Mouse (Mus musculus) heart, embryonic 12.5 days (tissue): ENCODE data around the gene Glipr2. TPM values are rescaled to one million over a fixed set of nuclear protein-coding genes. Genes with fewer than 3 reads are reported as not detected.

Experiments
- ATAC-seq: fragments of 200-750 bp; cut with Nextera tagmentation; 2 replicates; pipeline ENCODE4 v1.8.0; 2017; ENCODE audit warnings: moderate TSS enrichment, moderate library complexity; ENCODE audit not compliant: insufficient number of reproducible peaks, low FRiP score
- H3K27ac ChIP-seq: fragments of 300-500 bp; sonication (generic); 2 replicates; pipeline ENCODE4 v1.5.1; 2016; ENCODE audit warnings: mild to moderate bottlenecking, moderate library complexity; ENCODE audit not compliant: poor library complexity, severe bottlenecking
- H3K27me3 ChIP-seq: fragments of 300-500 bp; sonication (generic); replicated peaks from 2 replicates; pipeline ENCODE4 v1.6.1; 2016; ENCODE audit warnings: mild to moderate bottlenecking, moderate library complexity
- H3K36me3 ChIP-seq: fragments of 300-500 bp; sonication (generic); 2 replicates; pipeline ENCODE4 v1.6.1; 2016; ENCODE audit warnings: mild to moderate bottlenecking, moderate library complexity
- H3K4me1 ChIP-seq: fragments of 300-500 bp; sonication (generic); replicated peaks from 2 replicates; pipeline ENCODE4 v1.6.1; 2016; ENCODE audit warnings: mild to moderate bottlenecking
- H3K4me2 ChIP-seq: fragments of 300-500 bp; sonication (generic); 2 replicates; pipeline ENCODE4 v1.6.1; 2016; ENCODE audit warnings: mild to moderate bottlenecking, moderate library complexity
- H3K4me3 ChIP-seq: fragments of 300-500 bp; sonication (generic); 2 replicates; pipeline ENCODE4 v1.5.1; 2016; ENCODE audit warnings: mild to moderate bottlenecking
- H3K9ac ChIP-seq: fragments of 300-500 bp; sonication (generic); 2 replicates; pipeline ENCODE4 v1.6.1; 2016; ENCODE audit warnings: mild to moderate bottlenecking, moderate library complexity
- H3K9me3 ChIP-seq: fragments of 300-500 bp; sonication (generic); replicated peaks from 2 replicates; pipeline ENCODE4 v1.6.1; 2016; ENCODE audit warnings: mild to moderate bottlenecking, moderate library complexity
- WGBS: fragments of 180-500 bp; shearing (Covaris S2); methylation state at CpG from one replicate; pipeline ENCODE4 v1.1.7; 2016; 5-methylcytosine and 5-hydroxymethylcytosine counted together
- polyA plus RNA-seq: library from polyadenylated mRNA; unstranded; fragments of >200 nt; fragmentation: Nextera tagmentation; extraction: Ambion mirVana; gene quantifications from 2 replicates; pipeline ENCODE4 v1.2.1, GENCODE M21; 2016

Gene Glipr2
- polyA plus RNA-seq, 1 experiment from 2014 or later: 95.7 TPM

- 89% methylated on average over 2 of the region's 2 CpGs for WGBS
These were observed 9.6 kb upstream of the Glipr2 start for GRCm38 (mm10) chr4:43947571-43947970.

DNA sequence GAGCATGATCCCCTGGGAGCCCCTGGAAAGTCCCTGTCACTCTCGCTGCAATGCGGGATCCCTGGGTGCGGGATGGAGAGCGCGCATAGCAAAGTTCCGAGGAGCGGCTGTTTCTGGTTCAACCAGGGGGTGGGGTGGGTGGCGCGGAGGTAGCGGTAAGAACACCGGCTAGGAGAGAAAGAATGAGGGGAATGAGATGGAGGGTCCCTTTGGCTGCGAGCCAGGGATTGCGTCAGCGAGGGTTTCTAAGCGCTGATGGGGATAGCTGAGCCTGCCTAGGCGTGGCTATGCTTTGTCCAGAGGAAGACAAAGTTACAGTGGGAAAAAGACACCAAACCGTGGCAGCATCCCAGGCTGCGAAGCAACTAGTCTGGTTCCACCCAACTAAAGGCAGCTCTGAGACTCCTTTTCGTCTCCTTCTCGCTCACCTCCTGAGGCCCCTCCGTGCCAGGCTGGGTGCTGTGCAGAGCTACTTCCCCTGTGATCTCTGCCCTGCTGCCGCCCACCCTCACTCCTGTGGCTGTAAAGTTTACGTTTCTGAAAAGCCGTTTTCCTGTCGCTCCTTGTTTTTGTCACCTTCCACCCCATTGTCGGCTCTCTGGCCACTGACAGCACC, 753 bp downstream of the Glipr2 start:
- under 1% methylated on average over 26 of the region's 26 CpGs for WGBS
- Histone ChIP-seq H3K36me3 (no peaks in the 10 kb centered on the region), H3K4me1 (peaks cover 22% of the 10 kb centered on the region), H3K9ac (peak overlapping the region; percentile 84), H3K27ac (peak overlapping the region; percentile 89), H3K9me3 (no peaks in the 10 kb centered on the region), H3K27me3 (no peaks in the 10 kb centered on the region), H3K4me2 (peak overlapping the region; percentile 95), H3K4me3 (peak overlapping the region; percentile 79)
- ATAC-seq: peak; percentile 66

More at GRCm38 (mm10) chr4:43947571-43947970, 9.6 kb upstream of the Glipr2 start:
- no peak for ATAC-seq
- Histone ChIP-seq H3K27me3 (no peaks in the 10 kb centered on the region), H3K9ac (no peak overlapping the region), H3K27ac (no peak overlapping the region), H3K4me1 (no peaks in the 10 kb centered on the region), H3K4me2 (no peak overlapping the region), H3K4me3 (no peak overlapping the region), H3K9me3 (no peaks in the 10 kb centered on the region), H3K36me3 (peaks cover 31% of the 10 kb centered on the region)

GRCm38 (mm10) chr4:43959523-43960179, 2.5 kb downstream of the Glipr2 start:
- ATAC-seq: no peak
- WGBS: 46% methylated on average over 9 of the region's 9 CpGs
- Histone ChIP-seq H3K27ac (no peak overlapping the region), H3K9ac (peak overlapping the region; percentile 40; the same call in 1 of the 2 replicates), H3K4me1 (peaks cover 35% of the 10 kb centered on the region), H3K27me3 (no peaks in the 10 kb centered on the region), H3K4me3 (peak overlapping the region; percentile 11; the same call in 1 of the 2 replicates), H3K36me3 (no peaks in the 10 kb centered on the region), H3K9me3 (no peaks in the 10 kb centered on the region), H3K4me2 (peak overlapping the region; percentile 47)

DNA sequence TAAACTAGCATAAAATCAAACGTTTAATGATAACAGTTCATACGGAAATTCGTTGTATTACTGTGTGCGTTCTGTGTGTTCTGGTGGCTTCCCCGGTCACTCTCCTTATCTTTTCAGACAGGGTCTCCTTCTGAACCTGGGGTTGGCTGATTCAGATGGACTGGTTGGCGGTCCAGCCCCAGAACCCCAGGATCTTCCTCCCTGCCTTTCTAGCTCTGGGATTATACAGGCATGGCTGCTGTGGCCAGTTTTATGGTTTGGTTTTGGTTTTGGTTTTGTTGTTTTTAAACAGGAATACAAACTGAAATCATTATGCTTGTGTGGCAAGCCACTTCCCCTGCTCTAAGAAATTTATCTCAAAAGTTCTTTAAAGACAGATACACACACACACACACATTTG, 3.0 kb downstream of the Glipr2 start:
- Histone ChIP-seq H3K9ac (no peak overlapping the region), H3K36me3 (no peaks in the 10 kb centered on the region), H3K4me1 (peaks cover 40% of the 10 kb centered on the region), H3K4me3 (no peak overlapping the region), H3K9me3 (no peaks in the 10 kb centered on the region), H3K27ac (no peak overlapping the region), H3K27me3 (no peaks in the 10 kb centered on the region), H3K4me2 (peak overlapping the region; percentile 47)
- ATAC-seq: no peak
- WGBS: 56% methylated on average over 6 of the region's 6 CpGs

DNA sequence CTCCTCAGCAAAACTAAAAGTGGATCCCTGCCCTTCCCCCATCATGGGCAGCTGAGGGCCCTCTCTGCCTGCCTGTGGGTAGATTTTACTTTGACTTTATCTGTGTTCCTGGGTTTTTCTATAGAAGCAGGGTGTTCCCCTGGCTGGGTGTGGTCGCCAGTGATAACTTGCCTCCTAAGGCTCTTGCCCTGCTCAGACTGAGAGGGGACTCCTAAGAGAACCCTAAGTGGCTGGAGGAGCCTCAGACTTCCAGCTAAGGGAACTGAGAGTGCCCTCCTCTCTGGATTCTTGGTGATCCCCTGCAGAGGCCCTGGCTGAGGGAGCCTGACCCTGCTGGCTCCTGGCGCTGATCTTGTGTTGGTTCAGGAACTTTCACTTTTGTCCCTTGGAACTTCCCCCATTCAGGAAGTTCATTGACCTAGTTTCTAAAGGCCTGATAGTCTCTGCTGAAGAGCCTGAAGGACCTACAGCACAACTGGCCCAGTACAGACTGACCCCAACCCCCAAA, 7.2 kb downstream of the Glipr2 start:
- peak overlapping the region; percentile 4; the same call in 1 of the 2 replicates for H3K4me3 ChIP-seq
- H3K27ac ChIP-seq: peak overlapping the region; percentile 60
- no peaks in the 10 kb centered on the region for H3K9me3 ChIP-seq
- peak; percentile 28; the same call in 1 of the 2 replicates for ATAC-seq
- no peaks in the 10 kb centered on the region for H3K36me3 ChIP-seq
- H3K4me1 ChIP-seq: peaks cover 57% of the 10 kb centered on the region
- WGBS: 26% methylated on average over 2 of the region's 2 CpGs
- H3K9ac ChIP-seq: peak overlapping the region; percentile 50; the same call in 1 of the 2 replicates
- no peaks in the 10 kb centered on the region for H3K27me3 ChIP-seq
- peak overlapping the region; percentile 53 for H3K4me2 ChIP-seq

GRCm38 (mm10) chr4:43964951-43965684, 7.9 kb downstream of the Glipr2 start:
- Histone ChIP-seq H3K9me3 (no peaks in the 10 kb centered on the region), H3K4me1 (peaks cover 54% of the 10 kb centered on the region), H3K27ac (peak overlapping the region; percentile 60), H3K36me3 (0 out of 2 replicates have a peak, but pooled peaks cover 4% of the 10 kb centered on the region), H3K4me3 (no peak overlapping the region), H3K27me3 (no peaks in the 10 kb centered on the region), H3K4me2 (peak overlapping the region; percentile 53), H3K9ac (peak overlapping the region; percentile 50; the same call in 1 of the 2 replicates)
- WGBS: 29% methylated on average over 4 of the region's 4 CpGs
- ATAC-seq: no peak

- no peak overlapping the region for H3K4me2 ChIP-seq
- no peaks in the 10 kb centered on the region for H3K27me3 ChIP-seq
- H3K27ac ChIP-seq: no peak overlapping the region
- 78% methylated on average over 7 of the region's 7 CpGs for WGBS
- no peaks in the 10 kb centered on the region for H3K9me3 ChIP-seq
- H3K4me3 ChIP-seq: no peak overlapping the region
- peaks cover 12% of the 10 kb centered on the region for H3K36me3 ChIP-seq
- no peak overlapping the region for H3K9ac ChIP-seq
- H3K4me1 ChIP-seq: peaks cover 58% of the 10 kb centered on the region
- ATAC-seq: no peak
These were observed 8.8 kb downstream of the Glipr2 start for GRCm38 (mm10) chr4:43965856-43966535.

- Histone ChIP-seq H3K4me3 (no peak overlapping the region), H3K9ac (0 out of 2 replicates have a peak overlapping the region, but pooled peaks have one; percentile 38), H3K36me3 (peaks cover 15% of the 10 kb centered on the region), H3K27ac (0 out of 2 replicates have a peak overlapping the region, but pooled peaks have one; percentile 25), H3K27me3 (no peaks in the 10 kb centered on the region), H3K9me3 (no peaks in the 10 kb centered on the region), H3K4me2 (no peak overlapping the region), H3K4me1 (peaks cover 73% of the 10 kb centered on the region)
- 45% methylated on average over 13 of the region's 13 CpGs for WGBS
- no peak for ATAC-seq
These were observed 11.4 kb downstream of the Glipr2 start for GRCm38 (mm10) chr4:43968650-43969049.

GRCm38 (mm10) chr4:43969373-43969772, 12.2 kb downstream of the Glipr2 start:
- 15% methylated on average over 4 of the region's 4 CpGs for WGBS
- H3K27ac ChIP-seq: no peak overlapping the region
- peaks cover 68% of the 10 kb centered on the region for H3K4me1 ChIP-seq
- no peak overlapping the region for H3K4me2 ChIP-seq
- H3K27me3 ChIP-seq: no peaks in the 10 kb centered on the region
- H3K9me3 ChIP-seq: no peaks in the 10 kb centered on the region
- no peak overlapping the region for H3K9ac ChIP-seq
- H3K36me3 ChIP-seq: peaks cover 17% of the 10 kb centered on the region
- ATAC-seq: no peak
- H3K4me3 ChIP-seq: no peak overlapping the region

DNA sequence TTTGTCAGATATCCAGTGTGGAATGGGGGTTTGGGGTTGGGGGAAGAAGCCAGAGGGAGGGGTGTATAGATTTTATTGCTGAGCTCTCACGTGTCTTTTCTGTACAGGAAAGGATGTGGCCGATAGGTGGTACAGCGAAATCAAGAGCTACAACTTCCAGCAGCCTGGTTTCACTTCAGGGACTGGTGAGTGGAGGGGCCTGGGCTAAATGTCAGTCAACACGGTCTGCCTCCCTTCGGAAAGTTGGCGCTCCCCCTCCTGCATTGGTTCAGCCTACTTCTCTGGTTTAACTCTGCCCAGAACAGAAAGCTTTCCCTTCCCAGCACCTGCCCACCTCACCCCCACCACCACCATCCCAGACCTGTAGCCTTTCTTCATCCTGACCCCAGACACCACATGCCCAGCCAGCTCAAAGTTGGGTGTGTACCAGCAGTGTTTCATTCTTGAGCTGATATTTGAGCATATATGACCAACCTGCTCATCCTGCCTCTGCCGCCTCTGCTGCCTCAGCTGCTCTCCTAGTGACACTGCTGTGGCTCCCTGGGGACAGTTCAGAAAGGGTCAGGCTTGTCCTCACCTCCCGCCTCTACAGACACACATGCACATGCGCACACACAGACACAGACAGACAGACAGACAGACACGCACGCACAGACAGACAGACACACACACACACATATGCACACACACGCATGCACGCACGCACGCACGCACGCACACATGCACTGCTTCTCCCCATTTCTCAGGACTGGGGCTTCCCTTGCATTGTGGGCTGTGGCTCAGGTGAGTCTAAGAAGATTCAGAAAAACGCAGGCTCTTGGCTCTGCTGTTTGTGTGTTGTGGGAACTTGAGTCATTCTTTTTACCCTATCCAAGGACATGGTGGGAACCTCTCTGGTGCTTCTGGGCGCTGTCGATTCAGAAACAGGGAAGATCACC, 13.5 kb downstream of the Glipr2 start:
- no peak overlapping the region for H3K27ac ChIP-seq
- H3K9me3 ChIP-seq: no peaks in the 10 kb centered on the region
- no peak for ATAC-seq
- no peak overlapping the region for H3K4me2 ChIP-seq
- H3K4me3 ChIP-seq: no peak overlapping the region
- H3K9ac ChIP-seq: no peak overlapping the region
- no peaks in the 10 kb centered on the region for H3K27me3 ChIP-seq
- whole genome bisulfite sequencing: 84% methylated on average over 20 of the region's 20 CpGs
- peaks cover 17% of the 10 kb centered on the region for H3K36me3 ChIP-seq
- peaks cover 55% of the 10 kb centered on the region for H3K4me1 ChIP-seq
